Mouse (Mus musculus): ENCODE results near the gene Defb21.

DNA sequence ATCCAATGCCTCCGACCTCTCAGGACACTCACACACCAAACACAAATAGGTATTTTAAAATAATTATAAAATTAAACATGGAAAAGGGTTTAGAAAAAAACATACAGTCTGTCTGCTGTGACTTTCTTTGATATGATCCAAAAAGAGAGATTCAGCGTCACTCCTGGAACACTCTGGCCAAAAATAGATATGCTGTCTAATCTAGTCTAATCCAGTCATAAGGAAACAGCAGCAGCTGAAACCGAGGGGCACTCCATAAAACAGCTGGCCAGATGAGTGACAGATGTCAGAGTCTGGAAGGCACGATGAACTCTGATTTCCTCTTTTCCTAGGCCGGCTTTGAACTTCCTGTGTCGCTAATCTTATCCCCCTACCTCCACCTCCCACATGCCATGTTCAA, 43.9 kb downstream of the Defb21 start:
- TF ChIP-seq CTCF (conservative IDR thresholded peaks at IDR 0.05 in 1 of 2, IDR thresholded peaks at IDR 0.05 in 1 of 2; ENCODE audit: low read depth in 2 of 2, low read length in 2 of 2) (no peak), EP300 (IDR thresholded peaks at IDR 0.05; ENCODE audit: low read length) (0 out of 2 replicates have a peak, but pooled peaks have one; percentile 39), POLR2A (IDR thresholded peaks at IDR 0.05; ENCODE audit: low read depth, low read length) (no peak), ZC3H11A (IDR thresholded peaks at IDR 0.05; ENCODE audit: low read depth, low read length) (no peak), ZNF384 (IDR thresholded peaks at IDR 0.05; ENCODE audit: low read depth, low read length) (no peak), E2F4 (IDR thresholded peaks at IDR 0.05; ENCODE audit: insufficient replicate concordance, low read depth, low read length) (no peak), BHLHE40 (IDR thresholded peaks at IDR 0.05; ENCODE audit: low read depth, low read length) (no peak), USF2 (conservative IDR thresholded peaks at IDR 0.05; ENCODE audit: low read depth, low read length) (no peak), CHD2 (IDR thresholded peaks at IDR 0.05; ENCODE audit: low read length) (no peak)

All from CH12.LX (cell line).